Mouse (Mus musculus) heart, adult 2 months (tissue): ENCODE results near the gene Cmtm2b.

ENCODE experiments used
- CTCF ChIP-seq: fragments of 200-600 bp; IDR thresholded peaks from 2 replicates; pipeline ENCODE4 v1.8.1; 2022; ENCODE audit warnings: antibody characterized with exemption, mild to moderate bottlenecking, moderate library complexity
- EP300 ChIP-seq: fragments of 200-500 bp; IDR thresholded peaks from 2 replicates; pipeline ENCODE4 v1.6.1; 2011; ENCODE audit warnings: low read depth, low read length, control low read depth; ENCODE audit not compliant: insufficient read depth
- POLR2A ChIP-seq: fragments of 200-500 bp; IDR thresholded peaks from 2 replicates; pipeline ENCODE4 v1.6.1; 2011; ENCODE audit warnings: mild to moderate bottlenecking, low read depth, low read length, control low read depth; ENCODE audit not compliant: insufficient read depth

DNA sequence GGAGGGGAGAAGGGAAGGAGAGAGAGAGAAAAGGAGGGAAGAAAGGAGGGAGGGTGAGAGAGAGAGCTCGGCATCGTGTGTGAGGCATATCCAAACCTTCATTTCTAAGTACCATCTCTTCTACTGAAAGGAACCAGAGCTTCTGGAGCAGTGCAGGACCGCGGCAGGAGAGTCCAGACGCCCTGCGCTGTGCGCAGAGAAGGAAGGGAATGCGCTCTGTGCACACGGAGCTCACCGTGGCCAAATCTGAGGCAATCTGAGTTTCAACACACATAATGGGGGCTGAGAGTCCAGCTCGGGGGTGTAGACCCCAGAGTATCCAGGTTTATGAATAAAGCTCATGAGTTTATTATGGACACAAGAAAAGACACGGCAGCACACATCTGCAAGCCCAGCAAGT is 47.6 kb downstream of the Cmtm2b start:
- TF ChIP-seq POLR2A (no peak), CTCF (no peak), EP300 (no peak)
